Mouse (Mus musculus): Measurements from ENCODE around the gene 1810046K07Rik.

Gene 1810046K07Rik

DNA sequence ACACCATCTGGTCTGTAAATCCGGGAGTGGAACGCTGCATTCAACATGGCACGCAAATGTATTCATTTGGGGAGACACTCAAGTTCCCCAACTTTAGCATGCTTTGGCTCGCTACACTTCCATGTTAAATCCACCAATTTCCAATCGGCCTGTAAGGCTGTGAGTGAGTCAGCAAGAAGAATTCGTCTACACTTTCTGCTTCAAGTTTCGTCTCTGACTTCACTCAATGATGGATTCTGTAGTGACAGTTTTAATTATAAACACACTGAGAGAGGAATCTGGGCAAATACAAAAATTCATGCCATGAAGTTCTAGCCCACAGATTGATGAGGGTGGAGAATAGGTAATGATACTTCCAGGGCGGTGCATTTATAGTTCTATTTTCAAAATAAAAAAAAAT lies 35.2 kb downstream of the 1810046K07Rik start:
- DNase-seq, result no peak

DNA sequence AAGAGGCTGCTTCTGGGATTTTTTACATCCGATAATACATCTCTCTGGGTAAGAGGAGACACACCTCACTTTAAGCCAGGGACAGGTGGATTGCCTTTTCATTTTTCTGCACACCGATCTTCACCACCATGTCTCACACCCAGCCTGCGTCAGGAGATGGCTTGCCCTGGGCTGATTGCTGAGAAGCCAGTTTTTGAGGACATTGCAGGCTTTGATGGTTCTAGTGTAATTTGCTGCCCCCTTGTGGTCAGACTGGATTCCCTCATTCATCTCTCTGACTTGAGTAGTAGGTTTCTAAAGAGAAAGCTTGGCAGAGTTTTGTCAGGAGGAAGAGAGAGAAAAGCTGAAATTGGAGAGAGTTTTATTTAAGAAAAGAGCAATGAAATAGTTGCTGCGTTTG lies 36.0 kb downstream of the 1810046K07Rik start:
- DNase-seq, result peak; percentile 85

DNA sequence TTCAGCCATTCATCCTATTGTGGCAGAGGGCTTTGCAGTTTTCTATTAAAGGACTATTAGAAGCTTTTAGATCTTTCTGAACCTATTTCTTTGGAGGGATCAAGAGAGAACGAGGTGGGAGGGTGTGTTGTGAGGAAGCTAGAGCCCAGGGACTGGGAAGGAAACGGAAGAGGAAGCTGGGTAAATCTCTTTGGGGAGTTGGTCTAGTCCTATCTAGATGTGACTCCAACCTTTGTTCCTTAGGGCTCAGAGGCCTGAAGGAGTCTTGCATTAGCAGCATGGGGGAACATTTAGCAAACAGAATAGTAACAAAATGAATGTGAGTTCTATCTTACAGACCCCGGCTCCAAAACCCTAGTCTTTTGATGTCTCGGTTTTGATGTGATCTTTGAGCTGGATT lies 37.7 kb downstream of the 1810046K07Rik start:
- no peak for DNase-seq

DNA sequence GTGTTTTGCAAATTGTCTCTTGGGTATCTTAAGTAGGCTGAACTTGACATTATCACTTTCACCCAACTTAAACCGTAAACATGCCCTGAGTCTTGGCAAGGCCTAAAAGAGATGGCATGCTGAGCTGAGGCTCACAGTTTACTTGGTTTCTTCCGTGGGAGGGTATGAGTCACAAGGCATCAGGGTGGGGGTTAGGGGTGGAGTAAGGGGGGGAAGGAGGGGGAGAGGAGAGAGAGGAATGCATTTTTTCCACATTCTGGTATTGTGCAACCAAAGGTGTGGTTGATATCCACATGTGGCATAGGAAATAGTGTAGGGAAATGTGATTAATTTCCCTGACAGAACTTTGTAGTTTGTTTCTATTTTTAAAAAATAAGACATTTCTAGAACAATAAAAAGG lies 42.6 kb downstream of the 1810046K07Rik start:
- peak; percentile 6 for DNase-seq

DNA sequence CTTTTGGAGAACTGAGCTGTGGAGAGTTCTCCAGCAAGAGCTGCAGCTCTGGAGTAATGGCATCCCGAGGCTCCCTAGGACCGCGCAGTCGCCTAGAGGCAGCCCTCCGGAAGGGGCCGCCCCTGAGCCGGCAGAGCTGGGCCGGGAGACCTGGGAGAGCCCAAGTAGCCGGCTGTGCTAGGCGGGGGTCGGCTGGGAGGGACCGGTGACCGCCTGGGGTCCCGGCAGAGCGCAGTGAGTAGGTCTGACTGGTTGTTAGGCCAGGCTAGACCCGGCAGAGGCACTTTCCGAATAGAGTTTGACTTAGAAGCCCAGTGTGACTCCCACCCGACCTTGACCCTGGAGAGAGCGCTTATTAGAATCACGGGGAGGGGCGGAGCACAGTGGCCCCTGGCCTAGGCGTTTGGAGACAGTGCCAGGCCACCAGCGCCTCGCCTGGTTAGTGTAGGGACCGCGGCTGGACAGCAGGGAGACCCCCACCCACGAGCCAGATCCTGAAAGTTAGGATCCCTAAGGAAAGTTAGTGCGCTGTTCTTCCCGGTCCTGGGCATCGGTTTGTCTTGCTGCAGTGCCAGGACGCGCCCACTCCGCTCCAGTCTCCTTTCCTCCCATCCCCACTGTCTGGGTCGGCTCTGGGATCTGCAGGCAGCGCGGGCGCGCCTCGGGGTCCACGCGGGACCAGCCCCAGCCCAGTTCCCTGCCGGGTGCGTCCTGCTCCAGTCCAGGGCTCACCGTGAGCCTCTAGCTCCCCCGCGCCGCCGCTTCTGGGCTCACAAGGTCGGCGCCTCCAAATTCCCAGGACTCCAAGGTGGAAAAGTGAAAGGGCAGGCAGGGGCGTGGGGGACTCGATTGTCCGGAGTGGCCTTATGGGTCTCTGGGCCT lies 50.0 kb downstream of the 1810046K07Rik start, which contains the start of gene Colca2:
Colca2 (minus strand) TSS at position 70 of the 882 bp plus-strand sequence.
- peak; percentile 91 for DNase-seq

DNA sequence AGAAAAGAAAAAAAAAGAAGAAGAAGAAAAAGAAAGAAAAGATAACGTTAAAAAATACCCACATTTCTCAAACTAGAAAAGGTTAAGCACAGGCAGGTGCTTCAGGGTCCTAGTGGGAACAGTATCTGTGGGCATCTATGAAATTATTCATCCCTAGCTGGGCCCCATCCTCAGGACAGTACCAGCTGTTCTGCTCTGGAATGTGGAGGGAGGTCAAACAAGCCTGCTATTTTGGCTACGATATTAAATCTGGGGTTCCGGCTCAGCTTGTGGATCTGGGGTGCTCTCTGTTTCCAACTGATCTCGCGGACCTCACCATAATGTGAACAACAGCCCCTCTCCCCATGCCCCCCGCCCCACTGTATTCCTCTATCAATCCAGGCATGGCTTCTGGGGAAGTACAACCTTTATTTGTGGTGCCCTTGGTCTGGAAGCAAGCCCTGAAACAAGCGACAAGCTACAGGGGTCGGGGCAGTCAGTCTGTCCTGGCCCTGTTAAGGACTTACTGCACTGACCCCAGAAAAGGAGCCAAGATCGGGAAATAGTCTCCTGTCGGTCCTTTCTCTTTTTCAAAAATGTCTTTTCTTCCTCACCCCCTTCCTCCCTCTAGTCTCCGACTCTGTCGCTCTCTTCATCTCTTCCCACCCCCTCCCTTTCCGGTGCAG lies 50.8 kb downstream of the 1810046K07Rik start:
- no peak for DNase-seq

DNA sequence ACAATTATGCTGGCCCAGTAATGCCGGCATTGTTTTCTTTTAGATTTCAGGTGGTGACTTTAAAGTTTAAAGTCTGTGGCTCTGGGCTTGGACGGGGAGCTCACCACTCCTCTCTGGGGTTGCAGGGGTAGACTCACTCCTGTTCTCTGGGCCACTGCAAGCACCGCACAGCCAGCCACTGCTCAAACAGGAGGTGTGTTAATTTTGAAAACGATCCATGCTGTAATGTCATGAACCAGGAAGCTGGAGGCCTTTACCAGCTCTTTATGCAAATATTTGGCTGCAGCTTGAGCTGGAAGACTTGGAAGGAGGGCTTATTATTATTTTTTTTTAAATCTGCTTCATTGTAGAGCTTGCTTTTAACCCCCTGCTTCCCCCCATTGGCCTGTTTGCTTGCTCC lies 54.0 kb downstream of the 1810046K07Rik start:
- no peak for DNase-seq

DNA sequence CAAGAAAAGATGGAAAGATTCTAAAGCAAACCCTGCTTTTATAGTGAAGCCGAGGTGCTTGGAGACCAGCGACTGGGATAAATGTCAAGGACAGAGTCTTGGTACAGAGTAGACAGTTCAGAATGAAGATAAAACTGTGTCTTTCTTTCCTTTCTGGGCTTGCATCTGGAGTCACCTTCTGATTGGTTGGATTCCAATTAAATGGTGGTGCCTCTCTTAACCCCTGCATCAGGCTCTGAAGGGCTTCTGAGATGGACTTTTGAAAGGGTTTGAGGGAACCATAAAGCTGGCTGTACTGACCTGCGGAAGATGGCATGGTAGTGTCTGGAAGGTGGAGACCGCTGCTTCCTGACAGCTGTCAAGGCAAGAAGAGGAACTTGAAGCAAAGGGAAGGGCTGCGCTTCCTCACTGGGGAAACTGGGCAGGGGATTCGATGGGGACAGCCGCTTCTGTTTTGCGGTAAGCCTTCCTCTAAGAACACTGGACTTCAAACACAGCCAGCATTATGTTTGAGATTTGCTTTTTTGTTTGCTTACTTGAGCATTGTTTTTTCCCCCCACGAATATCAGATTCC lies 55.0 kb downstream of the 1810046K07Rik start:
- DNase-seq, result no peak

DNA sequence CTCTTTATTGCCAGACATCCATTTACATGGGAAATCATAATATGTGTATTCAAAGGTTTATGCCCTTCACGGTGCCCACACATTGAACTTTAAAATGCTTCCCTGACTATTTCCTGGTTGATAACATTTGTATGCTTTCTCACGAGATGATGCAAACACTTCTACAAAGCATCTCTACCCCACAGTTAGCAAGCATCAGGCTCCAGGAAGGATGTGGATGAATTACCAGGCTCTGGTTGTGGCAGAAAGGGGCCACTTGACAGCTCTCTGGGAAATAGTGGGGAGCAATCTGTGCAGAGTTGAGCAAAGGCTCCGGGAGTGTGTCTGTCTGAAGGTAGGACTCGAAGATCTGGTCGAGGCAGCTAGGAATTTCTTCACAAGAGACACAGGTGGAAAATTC lies 56.6 kb downstream of the 1810046K07Rik start:
- DNase-seq, result no peak

DNA sequence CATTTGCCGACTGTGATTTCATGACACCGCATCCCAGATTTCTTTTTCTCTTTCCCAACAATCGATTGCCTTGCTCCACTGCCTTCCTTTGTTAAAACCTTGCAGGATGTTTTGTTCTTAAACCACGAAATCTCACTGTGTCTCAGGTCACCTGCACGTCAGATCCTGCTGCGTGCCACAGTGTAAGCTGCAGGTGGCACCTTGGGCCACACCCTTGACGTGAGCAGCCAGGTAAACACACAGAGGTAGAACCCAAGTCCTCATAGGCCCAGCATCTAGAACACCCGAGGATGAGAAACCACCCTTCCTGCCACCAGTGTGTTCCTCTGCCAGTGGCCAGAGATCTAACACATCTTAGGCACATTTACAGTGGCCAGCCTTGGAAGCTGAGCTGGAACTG lies 57.6 kb downstream of the 1810046K07Rik start:
- no peak for DNase-seq

DNA sequence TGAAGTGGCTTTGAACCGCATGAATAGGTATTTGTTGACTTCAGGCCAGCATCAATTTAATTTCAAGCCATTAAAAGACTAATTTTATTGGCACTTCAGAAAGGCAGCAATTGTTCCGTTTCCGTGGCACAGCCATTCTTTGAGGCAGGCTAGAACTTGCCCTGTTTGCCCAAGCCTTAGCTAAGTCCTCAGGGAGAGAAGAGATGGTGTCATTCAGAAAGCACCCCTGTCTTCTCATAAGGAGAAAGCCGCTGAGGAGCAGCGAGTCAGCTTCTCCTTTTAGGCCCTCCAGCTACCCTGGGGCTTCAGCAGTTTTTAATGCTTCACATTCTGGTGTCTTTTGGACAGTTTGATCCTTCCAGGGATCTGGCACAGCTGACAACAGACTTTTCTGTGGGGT lies 59.9 kb downstream of the 1810046K07Rik start:
- no peak for DNase-seq

DNA sequence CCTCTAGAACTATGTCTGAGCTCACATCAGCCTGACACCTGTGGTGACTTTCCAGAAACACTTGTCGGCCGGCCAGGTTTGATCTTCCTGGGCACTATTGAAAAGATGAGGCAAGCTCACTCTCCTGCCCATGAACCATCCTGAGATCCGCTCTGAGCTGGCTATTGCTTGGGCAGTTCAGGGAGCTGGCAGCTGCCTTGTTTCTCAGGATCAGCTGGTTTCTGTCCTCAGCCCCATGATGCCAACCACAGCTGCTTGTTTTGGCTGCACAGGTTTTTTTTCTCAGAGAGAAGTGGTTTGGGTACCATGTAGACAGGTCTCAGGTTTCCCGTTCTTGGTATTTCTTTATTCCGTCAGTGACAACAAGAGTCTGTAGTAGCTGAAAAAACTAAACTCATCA lies 70.3 kb downstream of the 1810046K07Rik start:
- DNase-seq, result no peak

DNA sequence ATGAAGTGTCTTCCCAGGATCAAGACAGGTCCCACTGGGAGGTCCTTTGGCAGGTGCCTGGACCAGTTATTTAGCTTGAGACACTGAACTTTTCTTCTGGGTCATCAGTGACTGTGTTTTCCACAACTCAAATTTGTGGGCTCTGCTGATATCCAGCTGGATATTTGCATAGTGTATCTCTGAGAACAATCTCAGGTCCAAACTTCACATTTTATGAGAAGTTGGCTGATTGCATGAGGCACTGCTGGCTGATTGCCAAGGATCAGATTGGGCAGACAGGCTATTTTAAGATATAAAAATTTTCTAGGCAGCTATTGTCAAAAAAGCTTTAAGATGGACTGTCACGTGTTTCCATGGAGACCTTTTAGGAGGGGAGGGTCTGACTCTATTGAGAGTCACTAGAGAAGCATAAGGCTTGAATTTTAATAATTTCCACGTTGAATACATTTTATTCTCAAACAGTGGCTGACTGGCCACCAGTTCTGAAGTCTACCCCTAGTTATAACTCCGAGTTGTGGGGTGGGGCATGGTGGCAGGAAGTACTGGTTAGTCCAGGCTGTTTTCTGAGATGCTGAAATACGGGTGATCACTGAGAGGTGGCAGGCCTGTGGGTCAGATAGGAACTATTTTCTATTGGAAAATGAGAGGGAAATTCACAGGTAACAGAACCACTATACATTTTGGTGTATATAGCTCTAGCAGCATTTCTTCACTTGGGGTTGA lies 71.8 kb downstream of the 1810046K07Rik start:
- DNase-seq, result no peak

All from kidney, postnatal 14 days (tissue).